Mouse (Mus musculus): ENCODE measurements around the gene Nfatc2. TPM values are rescaled to one million over a fixed set of nuclear protein-coding genes. Genes with fewer than 3 reads are reported as not detected.

The Nfatc2 gene
- polyA plus RNA-seq, 1 experiment from 2014 or later: 0.23 TPM

DNA sequence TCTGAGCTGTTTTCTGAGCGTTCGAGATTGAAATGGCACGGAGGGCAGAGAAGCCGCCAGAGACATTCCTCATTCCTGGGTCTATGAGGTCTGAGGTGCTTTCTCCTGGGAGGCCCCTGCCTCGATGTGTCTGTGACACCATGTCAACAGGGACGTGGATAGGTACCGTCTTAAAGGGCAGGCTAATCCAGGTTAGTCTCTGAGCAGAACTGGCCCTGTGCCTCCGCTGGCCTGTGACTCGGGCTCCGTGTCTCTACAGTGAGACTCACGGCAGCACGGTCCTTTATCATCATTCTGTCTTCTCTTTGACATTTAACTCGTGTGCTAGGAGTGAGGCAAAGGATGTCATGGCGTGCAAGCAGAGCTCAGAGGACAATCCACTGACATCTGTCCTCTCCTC lies 120.3 kb downstream of the Nfatc2 start:
- 73% methylated on average over 14 of the region's 14 CpGs for WGBS (ENCODE audit: insufficient replicate concordance)
- Histone ChIP-seq H3K4me1 (replicated peaks) (no peaks in the 10 kb centered on the region), H3K4me2 (no peak overlapping the region), H3K9me3 (replicated peaks) (no peaks in the 10 kb centered on the region), H3K4me3 (replicated peaks) (no peak overlapping the region), H3K27me3 (0 out of 2 replicates have a peak, but pooled peaks cover 3% of the 10 kb centered on the region), H3K9ac (no peak overlapping the region), H3K27ac (replicated peaks) (no peak overlapping the region), H3K36me3 (replicated peaks) (no peaks in the 10 kb centered on the region)
- no peak for ATAC-seq (ENCODE audit: insufficient read depth)

DNA sequence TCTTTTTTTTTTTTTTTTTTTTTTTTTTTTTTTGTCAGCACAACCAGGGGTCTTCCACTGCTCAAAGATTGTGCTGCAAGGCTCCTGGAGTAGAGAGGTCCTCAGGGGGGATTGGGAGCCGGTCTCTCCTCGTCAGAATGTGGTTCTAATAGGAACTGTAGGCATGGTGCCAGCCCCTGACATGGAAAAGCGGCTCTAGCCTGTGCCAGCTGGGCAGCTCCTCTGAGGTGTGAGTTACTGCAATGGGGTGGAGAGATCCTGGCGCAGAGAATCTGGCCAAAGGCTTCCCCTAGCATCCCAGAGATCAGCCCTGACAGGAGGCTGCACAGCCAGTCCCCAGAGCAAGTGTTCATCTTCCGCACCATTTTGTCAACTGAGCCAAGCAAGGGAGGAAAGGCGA lies 120.8 kb downstream of the Nfatc2 start:
- 81% methylated on average over 6 of the region's 6 CpGs for WGBS (ENCODE audit: insufficient replicate concordance)
- H3K9me3 ChIP-seq (replicated peaks): no peaks in the 10 kb centered on the region
- no peak for ATAC-seq (ENCODE audit: insufficient read depth)

DNA sequence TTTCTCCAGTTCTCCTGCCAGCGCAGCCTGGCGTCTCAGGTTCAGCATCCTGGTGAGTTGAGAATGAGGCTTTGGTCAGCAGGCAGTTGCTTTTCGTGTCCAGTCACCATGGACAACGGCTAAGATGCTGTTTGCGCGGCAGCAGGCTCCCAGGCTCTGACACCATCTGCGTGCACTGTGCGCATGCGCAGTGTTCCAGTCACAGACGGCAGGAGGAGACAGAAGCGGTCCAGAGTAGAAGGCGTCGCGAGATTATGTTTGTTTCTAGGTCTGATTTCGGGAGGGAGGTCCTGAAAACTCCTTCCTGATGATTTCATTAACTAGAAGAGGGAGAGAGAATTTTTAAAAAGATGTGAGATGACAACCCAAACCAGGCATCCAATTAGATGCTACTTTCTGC lies 121.5 kb downstream of the Nfatc2 start:
- no peak for ATAC-seq (ENCODE audit: insufficient read depth)
- Histone ChIP-seq H3K27ac (replicated peaks) (no peak overlapping the region), H3K36me3 (replicated peaks) (no peaks in the 10 kb centered on the region), H3K27me3 (peaks cover 3% of the 10 kb centered on the region; the same call in 1 of the 2 replicates), H3K9ac (no peak overlapping the region), H3K4me3 (replicated peaks) (no peak overlapping the region), H3K4me2 (no peak overlapping the region), H3K4me1 (replicated peaks) (no peaks in the 10 kb centered on the region), H3K9me3 (replicated peaks) (no peaks in the 10 kb centered on the region)
- 76% methylated on average over 15 of the region's 15 CpGs for WGBS (ENCODE audit: insufficient replicate concordance)

More for the DNA sequence above, 120.8 kb downstream of the Nfatc2 start:
- H3K4me3 ChIP-seq (replicated peaks): no peak overlapping the region
- H3K4me1 ChIP-seq (replicated peaks): no peaks in the 10 kb centered on the region
- no peak overlapping the region for H3K4me2 ChIP-seq
- H3K27ac ChIP-seq (replicated peaks): no peak overlapping the region
- no peak overlapping the region for H3K9ac ChIP-seq
- H3K36me3 ChIP-seq (replicated peaks): no peaks in the 10 kb centered on the region
- H3K27me3 ChIP-seq: 0 out of 2 replicates have a peak, but pooled peaks cover 3% of the 10 kb centered on the region

DNA sequence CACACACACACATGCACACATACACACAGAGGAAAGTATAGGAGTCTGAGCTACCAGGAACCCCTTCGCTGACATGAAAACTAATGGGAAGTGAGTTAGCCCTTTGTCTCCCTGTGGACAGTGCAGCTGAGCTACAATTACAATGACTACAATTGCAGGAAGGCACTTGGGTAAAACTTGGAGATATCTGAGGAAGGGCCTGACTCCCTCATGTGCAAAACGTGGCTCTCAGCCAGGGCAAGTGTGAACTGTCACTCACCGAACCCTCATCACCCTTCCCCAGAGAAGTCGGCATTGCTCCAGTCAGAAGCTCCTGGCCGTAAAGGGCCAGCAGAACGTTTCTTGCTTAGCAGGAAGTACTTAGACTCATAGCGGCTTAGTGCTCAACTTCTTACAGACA lies 123.0 kb downstream of the Nfatc2 start:
- no peak overlapping the region for H3K4me3 ChIP-seq (replicated peaks)
- H3K27ac ChIP-seq (replicated peaks): no peak overlapping the region
- WGBS (ENCODE audit: insufficient replicate concordance): 25% methylated on average over 7 of the region's 7 CpGs
- no peak overlapping the region for H3K4me2 ChIP-seq
- H3K9ac ChIP-seq: no peak overlapping the region
- H3K9me3 ChIP-seq (replicated peaks): no peaks in the 10 kb centered on the region
- H3K36me3 ChIP-seq (replicated peaks): no peaks in the 10 kb centered on the region
- H3K4me1 ChIP-seq (replicated peaks): peaks cover 1% of the 10 kb centered on the region; the same call in 1 of the 2 replicates
- no peak for ATAC-seq (ENCODE audit: insufficient read depth)
- H3K27me3 ChIP-seq: peaks cover 18% of the 10 kb centered on the region; the same call in 1 of the 2 replicates

DNA sequence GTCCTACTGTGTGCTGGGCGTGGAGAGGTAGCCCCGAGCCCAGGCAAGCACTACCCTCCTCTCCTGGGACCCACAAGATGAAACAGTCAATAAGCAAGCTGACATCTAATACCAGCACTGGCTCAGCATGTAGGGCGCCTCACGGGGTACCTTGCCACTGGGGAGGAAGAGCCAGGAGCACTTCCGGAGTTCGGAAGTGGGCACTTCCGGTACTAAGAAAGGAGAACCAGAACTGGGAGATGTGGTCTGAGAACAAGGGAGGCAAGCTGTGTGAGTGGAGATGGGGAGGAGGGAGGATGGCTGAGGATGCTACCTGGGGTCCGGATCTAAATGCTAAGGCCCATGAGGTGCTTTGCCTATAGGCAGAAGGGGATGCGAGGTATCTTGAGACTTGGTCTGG lies 128.0 kb downstream of the Nfatc2 start:
- WGBS (ENCODE audit: insufficient replicate concordance): 30% methylated on average over 9 of the region's 9 CpGs
- Histone ChIP-seq H3K4me2 (peak overlapping the region; percentile 59; the same call in 1 of the 2 replicates), H3K36me3 (replicated peaks) (no peaks in the 10 kb centered on the region), H3K4me3 (replicated peaks) (no peak overlapping the region), H3K27me3 (peaks cover 22% of the 10 kb centered on the region), H3K27ac (replicated peaks) (no peak overlapping the region), H3K9ac (no peak overlapping the region), H3K9me3 (replicated peaks) (no peaks in the 10 kb centered on the region), H3K4me1 (replicated peaks) (peaks cover 6% of the 10 kb centered on the region)
- ATAC-seq (ENCODE audit: insufficient read depth): no peak

DNA sequence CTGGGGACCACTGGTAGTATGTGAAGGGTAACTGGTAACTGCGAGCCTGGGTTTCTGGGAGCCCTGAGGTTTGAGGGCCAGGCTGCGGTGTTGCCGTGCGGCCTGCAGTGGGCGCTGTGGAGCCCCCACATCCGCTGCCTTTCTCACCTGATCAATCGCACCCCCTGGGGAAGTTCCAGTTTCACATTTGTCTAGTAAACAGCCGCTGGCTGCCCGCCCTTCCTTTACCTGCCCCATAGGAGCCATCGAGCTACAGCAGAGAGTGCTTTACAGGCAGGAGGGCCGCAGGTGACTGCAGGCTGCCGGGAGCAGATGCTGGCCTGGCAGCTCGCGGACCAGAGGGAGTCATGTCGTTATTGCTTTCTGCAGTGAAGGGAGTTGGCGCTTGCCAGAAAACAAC lies 128.6 kb downstream of the Nfatc2 start:
- 4% methylated on average over 16 of the region's 16 CpGs for WGBS (ENCODE audit: insufficient replicate concordance)
- ATAC-seq (ENCODE audit: insufficient read depth): no peak
- peak overlapping the region; percentile 46 for H3K4me3 ChIP-seq (replicated peaks)
- H3K4me1 ChIP-seq (replicated peaks): peaks cover 6% of the 10 kb centered on the region
- H3K27ac ChIP-seq (replicated peaks): no peak overlapping the region
- no peaks in the 10 kb centered on the region for H3K9me3 ChIP-seq (replicated peaks)
- H3K9ac ChIP-seq: 0 out of 2 replicates have a peak overlapping the region, but pooled peaks have one; percentile 30
- no peaks in the 10 kb centered on the region for H3K36me3 ChIP-seq (replicated peaks)
- peak overlapping the region; percentile 59 for H3K4me2 ChIP-seq
- H3K27me3 ChIP-seq: peaks cover 22% of the 10 kb centered on the region

DNA sequence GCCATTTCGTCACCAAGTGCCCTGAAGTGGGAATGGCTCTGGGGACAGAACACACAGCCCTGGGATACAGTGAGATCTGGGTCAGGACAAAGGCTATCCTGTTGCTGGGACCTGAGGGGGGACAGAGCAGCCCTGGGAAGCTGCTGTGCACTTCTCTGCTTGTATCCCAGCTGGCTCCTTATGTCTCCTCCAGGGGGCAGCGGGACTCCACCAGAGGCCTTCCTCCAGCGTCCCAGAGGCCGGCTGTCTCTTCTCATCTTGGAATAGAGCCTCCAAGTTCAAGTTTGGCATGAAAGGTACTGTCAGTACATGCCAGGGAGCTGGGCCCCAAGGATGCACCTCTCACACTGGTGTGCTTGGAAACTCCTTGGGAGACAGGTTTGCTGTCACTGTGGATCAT lies 132.4 kb downstream of the Nfatc2 start:
- no peaks in the 10 kb centered on the region for H3K9me3 ChIP-seq (replicated peaks)
- WGBS (ENCODE audit: insufficient replicate concordance): 5% methylated on average over 4 of the region's 4 CpGs

DNA sequence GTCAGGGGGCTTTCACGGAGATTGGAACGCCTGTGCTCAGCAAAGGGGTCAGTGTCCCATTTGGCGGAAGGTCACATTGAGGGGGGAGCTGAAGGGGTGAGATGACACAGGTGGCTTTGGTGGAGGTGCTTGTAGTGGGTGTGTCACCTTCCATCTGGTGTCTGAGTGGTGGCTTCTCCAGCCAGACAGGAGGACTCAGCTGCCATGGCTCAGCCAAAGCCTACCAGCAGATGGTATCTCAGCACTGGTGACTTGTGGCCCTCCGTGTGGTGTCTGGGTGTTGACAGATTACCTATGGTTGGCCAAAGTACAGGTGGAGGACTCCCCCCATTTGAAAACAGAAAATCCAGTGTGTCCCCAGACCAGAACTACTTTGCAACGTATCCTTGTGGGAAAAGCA lies 134.3 kb downstream of the Nfatc2 start:
- Histone ChIP-seq H3K27me3 (peaks cover 2% of the 10 kb centered on the region), H3K4me3 (replicated peaks) (no peak overlapping the region), H3K27ac (replicated peaks) (no peak overlapping the region), H3K4me1 (replicated peaks) (no peaks in the 10 kb centered on the region), H3K36me3 (replicated peaks) (no peaks in the 10 kb centered on the region), H3K4me2 (no peak overlapping the region), H3K9ac (no peak overlapping the region), H3K9me3 (replicated peaks) (no peaks in the 10 kb centered on the region)
- ATAC-seq (ENCODE audit: insufficient read depth): no peak
- WGBS (ENCODE audit: insufficient replicate concordance): 58% methylated on average over 5 of the region's 5 CpGs

More for the DNA sequence above, 132.4 kb downstream of the Nfatc2 start:
- no peak for ATAC-seq (ENCODE audit: insufficient read depth)
- H3K4me1 ChIP-seq (replicated peaks): peaks cover 6% of the 10 kb centered on the region
- no peak overlapping the region for H3K27ac ChIP-seq (replicated peaks)
- H3K27me3 ChIP-seq: peaks cover 13% of the 10 kb centered on the region
- H3K9ac ChIP-seq: no peak overlapping the region
- no peak overlapping the region for H3K4me2 ChIP-seq
- no peaks in the 10 kb centered on the region for H3K36me3 ChIP-seq (replicated peaks)
- H3K4me3 ChIP-seq (replicated peaks): no peak overlapping the region

DNA sequence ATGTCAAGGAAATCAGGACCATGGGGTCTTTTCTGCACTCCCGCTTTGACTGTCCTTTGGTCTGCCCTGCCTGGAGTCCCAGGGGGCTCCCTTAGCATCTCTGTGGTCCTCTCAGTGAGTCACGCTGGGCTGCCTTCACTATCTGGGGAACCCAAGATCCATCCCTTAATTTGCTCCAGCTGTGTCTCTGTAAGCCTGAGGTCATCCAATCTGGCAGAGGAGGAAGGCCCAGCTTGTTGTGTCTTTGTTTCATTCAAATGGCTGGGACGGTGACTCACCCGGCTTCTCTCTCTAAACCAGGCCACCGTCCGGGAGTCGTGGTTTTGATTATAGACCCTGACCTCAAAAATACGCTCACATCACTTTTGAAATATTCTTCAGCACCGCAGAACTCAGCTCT lies 135.4 kb downstream of the Nfatc2 start:
- WGBS (ENCODE audit: insufficient replicate concordance): 57% methylated on average over 9 of the region's 9 CpGs
- Histone ChIP-seq H3K9ac (no peak overlapping the region), H3K9me3 (replicated peaks) (no peaks in the 10 kb centered on the region), H3K4me1 (replicated peaks) (no peaks in the 10 kb centered on the region), H3K36me3 (replicated peaks) (no peaks in the 10 kb centered on the region), H3K27me3 (no peaks in the 10 kb centered on the region), H3K4me2 (no peak overlapping the region), H3K4me3 (replicated peaks) (no peak overlapping the region), H3K27ac (replicated peaks) (no peak overlapping the region)
- no peak for ATAC-seq (ENCODE audit: insufficient read depth)

DNA sequence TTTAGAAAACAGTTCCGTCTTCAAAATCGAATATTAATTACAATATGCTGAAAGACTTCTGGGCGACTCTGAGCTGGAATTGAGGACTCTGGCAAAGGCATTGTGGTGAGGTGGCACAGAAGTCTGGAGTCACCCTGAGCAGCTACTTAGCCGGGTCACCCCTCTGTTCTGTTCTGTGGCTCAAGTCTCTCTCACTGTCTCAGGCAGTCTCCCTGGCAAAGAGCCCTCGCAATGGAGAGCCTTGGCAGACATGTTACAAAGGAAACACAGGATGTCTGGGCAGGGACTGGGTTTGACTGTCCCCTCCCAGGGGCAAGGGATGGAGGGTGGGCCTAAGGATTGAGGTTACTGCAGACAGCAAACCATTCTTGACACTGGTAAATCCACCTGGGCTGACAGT lies 135.8 kb downstream of the Nfatc2 start:
- Histone ChIP-seq H3K4me2 (no peak overlapping the region), H3K4me3 (replicated peaks) (no peak overlapping the region), H3K27me3 (no peaks in the 10 kb centered on the region), H3K27ac (replicated peaks) (no peak overlapping the region), H3K9me3 (replicated peaks) (no peaks in the 10 kb centered on the region), H3K4me1 (replicated peaks) (no peaks in the 10 kb centered on the region), H3K9ac (no peak overlapping the region), H3K36me3 (replicated peaks) (no peaks in the 10 kb centered on the region)
- ATAC-seq (ENCODE audit: insufficient read depth): no peak
- 64% methylated on average over 5 of the region's 5 CpGs for WGBS (ENCODE audit: insufficient replicate concordance)

DNA sequence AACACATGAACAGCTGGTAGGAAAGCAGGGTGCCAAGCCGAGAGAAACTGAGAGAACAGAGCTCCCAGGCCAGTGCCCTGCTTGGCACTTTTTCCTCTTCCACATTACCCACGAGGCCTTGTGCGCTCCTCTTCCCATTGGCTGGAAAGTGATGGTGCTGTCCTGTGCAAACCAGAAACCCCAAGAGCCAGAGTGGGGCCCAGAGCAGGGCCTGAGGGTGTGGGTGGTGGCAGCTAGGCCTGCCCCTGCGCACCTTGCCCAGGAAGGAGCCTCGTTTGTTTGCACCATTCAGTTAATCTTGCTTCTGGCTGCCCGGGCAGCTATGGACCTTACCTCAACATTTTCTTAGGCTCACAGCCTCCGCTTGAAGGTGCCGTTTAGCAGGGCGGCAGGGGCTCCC lies 139.6 kb downstream of the Nfatc2 start:
- H3K4me3 ChIP-seq (replicated peaks): no peak overlapping the region
- no peak overlapping the region for H3K4me2 ChIP-seq
- H3K4me1 ChIP-seq (replicated peaks): no peaks in the 10 kb centered on the region
- no peaks in the 10 kb centered on the region for H3K27me3 ChIP-seq
- H3K9ac ChIP-seq: no peak overlapping the region
- H3K27ac ChIP-seq (replicated peaks): no peak overlapping the region
- no peak for ATAC-seq (ENCODE audit: insufficient read depth)
- no peaks in the 10 kb centered on the region for H3K36me3 ChIP-seq (replicated peaks)
- no peaks in the 10 kb centered on the region for H3K9me3 ChIP-seq (replicated peaks)
- WGBS (ENCODE audit: insufficient replicate concordance): 69% methylated on average over 9 of the region's 9 CpGs

DNA sequence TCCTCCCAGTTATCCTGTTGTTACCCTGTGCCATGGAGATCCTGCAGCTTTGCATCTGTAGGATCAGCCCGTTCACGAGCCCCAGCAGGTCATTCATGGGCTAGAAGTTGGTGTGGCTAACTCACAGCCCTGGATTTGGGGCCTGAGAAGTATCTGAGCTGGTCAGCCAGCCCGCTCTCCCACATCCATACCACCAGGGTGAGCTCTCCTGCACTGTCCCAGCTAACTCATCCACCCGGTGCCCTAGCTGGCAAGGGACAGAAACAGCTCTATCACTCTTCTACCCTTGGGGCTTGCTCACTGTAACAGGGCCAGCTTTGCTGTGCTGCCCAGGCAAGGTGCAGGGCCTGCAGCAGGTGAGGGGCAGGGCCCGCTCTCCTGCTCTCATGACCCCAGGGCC lies 141.8 kb downstream of the Nfatc2 start:
- 55% methylated on average over 5 of the region's 5 CpGs for WGBS (ENCODE audit: insufficient replicate concordance)
- Histone ChIP-seq H3K4me1 (replicated peaks) (no peaks in the 10 kb centered on the region), H3K27me3 (no peaks in the 10 kb centered on the region), H3K27ac (replicated peaks) (no peak overlapping the region), H3K4me3 (replicated peaks) (no peak overlapping the region), H3K4me2 (no peak overlapping the region), H3K36me3 (replicated peaks) (no peaks in the 10 kb centered on the region), H3K9ac (no peak overlapping the region), H3K9me3 (replicated peaks) (no peaks in the 10 kb centered on the region)
- no peak for ATAC-seq (ENCODE audit: insufficient read depth)

All from liver, embryonic 15.5 days (tissue).